Mouse (Mus musculus) G1E (cell line): Measurements from ENCODE around the gene Map3k3.

Experiments used
- CTCF ChIP-seq: IDR thresholded peaks from 2 replicates; pipeline ENCODE4 v1.5.1; 2012; ENCODE audit warnings: low read depth, low read length, inconsistent platforms, mixed read lengths
- GATA1 ChIP-seq: IDR thresholded peaks from 2 replicates; pipeline ENCODE4 v1.6.1; 2012; ENCODE audit warnings: borderline replicate concordance, low read length, inconsistent platforms, mixed read lengths

GRCm38 (mm10) chr11:106122221-106122620, 37.8 kb downstream of the Map3k3 start:
- no peak for TF ChIP-seq GATA1
- no peak for TF ChIP-seq CTCF
